In genomic region chr12:86794331-86794730, GRCm38 (mm10) we compare ENCODE assay signal across 13 mouse cellular contexts.
DNase-seq lines count a peak whose midpoint lies in the region; ATAC-seq and TF ChIP-seq lines count a peak whose summit lies in the region.
"Had no signal": no experiment of that assay in that cellular context is flagged by ENCODE, and none has a peak within 500 bp of the region (broad histone marks: within the 10 kb centered on the region; RNA-seq: fewer than 3 reads in every experiment).

No protein-coding gene starts in this region.

- H3K27ac ChIP-seq in heart, embryonic 16.5 days (ENCODE audit: low read length), result peak overlapping the region; percentile 36
- peak overlapping the region; percentile 50; the same call in 1 of the 2 replicates for H3K27ac ChIP-seq in left cerebral cortex, adult 2 months
- 0 out of 2 replicates have a peak overlapping the region, but pooled peaks have one; percentile 40 for H3K27ac ChIP-seq in embryonic facial prominence, embryonic 10.5 days (replicated peaks)

- H3K4me1 ChIP-seq in heart, embryonic 16.5 days (ENCODE audit: control insufficient read depth, insufficient read depth, low read length), result peaks cover 34% of the 10 kb centered on the region
- peaks cover 40% of the 10 kb centered on the region for H3K4me1 ChIP-seq in embryonic facial prominence, embryonic 10.5 days

- WGBS in heart, embryonic 16.5 days, result 87% methylated on average over 11 of the region's 11 CpGs
- 88% methylated on average over 11 of the region's 11 CpGs for WGBS in embryonic facial prominence, embryonic 10.5 days

- H3K9ac ChIP-seq in heart, embryonic 16.5 days (ENCODE audit: low read length), result no peak overlapping the region

- no peak overlapping the region for H3K4me2 ChIP-seq in heart, embryonic 16.5 days (ENCODE audit: low read depth, low read length)

- no peak for ATAC-seq in heart, embryonic 16.5 days (replicated peaks; ENCODE audit: extremely low read depth, insufficient read depth, low FRiP score)
- ATAC-seq: forebrain, embryonic 14.5 days; inflammation-experienced regulatory T-cells, adult 6 months had no signal

- no peaks in the 10 kb centered on the region for H3K36me3 ChIP-seq in heart, embryonic 16.5 days (ENCODE audit: control insufficient read depth, insufficient read depth)
- no peaks in the 10 kb centered on the region for H3K36me3 ChIP-seq in embryonic facial prominence, embryonic 10.5 days (replicated peaks)

- no peak overlapping the region for H3K4me3 ChIP-seq in heart, embryonic 16.5 days (ENCODE audit: low read length)
- no peak overlapping the region for H3K4me3 ChIP-seq in left cerebral cortex, adult 2 months
- no peak overlapping the region for H3K4me3 ChIP-seq in embryonic facial prominence, embryonic 10.5 days

- no peaks in the 10 kb centered on the region for H3K9me3 ChIP-seq in heart, embryonic 16.5 days (replicated peaks; ENCODE audit: control insufficient read depth, low read length)
- no peaks in the 10 kb centered on the region for H3K9me3 ChIP-seq in embryonic facial prominence, embryonic 10.5 days

- DNase-seq in cerebellum, adult 9-11 months, result peak; percentile 37
- DNase-seq in cerebellum, adult 11 months, result no peak
- no peak for DNase-seq in heart, postnatal 36 days
- no peak for DNase-seq in left cerebral cortex, adult 2 months (ENCODE audit: extremely low spot score in 1 of 2, low spot score in 2 of 2)
- DNase-seq in left cerebral cortex, postnatal 4 days, result no peak
- DNase-seq in embryonic facial prominence, embryonic 10.5 days (ENCODE audit: low spot score), result no peak
- DNase-seq in adrenal gland, postnatal 10 days, result no peak
- DNase-seq: right cerebral cortex, postnatal 25 days; thymus, adult 2 months had no signal

- no peaks in the 10 kb centered on the region for H3K27me3 ChIP-seq in heart, embryonic 16.5 days (ENCODE audit: control insufficient read depth, insufficient read depth, low read length)
- H3K27me3 ChIP-seq in embryonic facial prominence, embryonic 10.5 days (replicated peaks; ENCODE audit: low read depth, poor library complexity, severe bottlenecking), result no peaks in the 10 kb centered on the region
- H3K27me3 ChIP-seq: CH12.LX had no signal

- intact Hi-C loops in heart, postnatal 36 days (cut with DNase I), result no loop called here
- intact Hi-C loops in left cerebral cortex, adult 2 months (cut with DNase I), result no loop called here
- intact Hi-C loops in left cerebral cortex, postnatal 4 days (cut with DNase I), result no loop called here

- no peak for TF ChIP-seq CTCF in left cerebral cortex, adult 2 months (IDR thresholded peaks at IDR 0.05)
